Comparison of ENCODE assay signal across 1 mouse cellular context in the genomic region with DNA sequence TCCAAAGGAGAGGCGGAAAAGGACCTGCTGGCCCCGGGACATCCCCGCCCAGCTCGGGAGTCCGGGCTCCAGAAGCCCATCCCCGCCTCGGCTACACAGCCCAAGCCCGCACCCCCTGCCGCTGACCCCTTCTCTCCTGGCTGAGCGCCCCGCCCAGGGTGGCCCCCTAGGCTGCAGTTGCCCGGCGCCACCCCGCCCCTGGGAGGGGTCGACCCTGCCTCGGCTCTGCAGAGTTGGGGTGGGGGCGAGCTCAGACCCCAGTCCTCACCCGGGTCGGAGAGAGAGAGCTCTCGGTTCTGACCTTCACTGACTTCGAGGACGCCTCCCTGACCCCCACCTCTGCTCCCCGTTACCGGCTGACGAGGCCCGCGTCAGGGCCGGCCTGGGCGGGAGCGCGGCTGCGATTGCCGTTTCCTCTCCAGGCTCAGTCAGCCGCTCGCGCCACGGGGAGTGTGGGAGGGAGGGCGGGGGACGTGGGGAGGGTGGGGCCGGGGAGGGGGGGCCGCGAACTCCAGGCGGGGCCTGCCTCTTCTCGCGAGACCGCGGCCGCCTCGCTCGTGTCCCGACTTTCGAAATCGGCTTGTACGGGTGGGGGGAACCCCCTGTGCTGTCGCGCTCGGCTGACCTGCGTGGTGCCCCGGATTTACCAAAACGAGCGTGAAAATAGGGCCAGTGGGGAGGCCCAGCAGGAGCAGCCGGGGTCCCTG.
TF ChIP-seq lines count a peak whose summit lies in the region.

Gene Ggnbp2 (minus strand): TSS at position 481 of the 707 bp plus-strand sequence.

TF ChIP-seq in MEL, 35 proteins besides CTCF, POLR2A, EP300 and RAD21 (continued from another document):
- peak; percentile 95 for TF ChIP-seq ZMIZ1 (IDR thresholded peaks at IDR 0.05; ENCODE audit: low read depth, low read length)
- no peak; the same call in 1 of the 2 replicates for TF ChIP-seq TCF12 (IDR thresholded peaks at IDR 0.05; ENCODE audit: low read depth, low read length)
- peak; percentile 90 for TF ChIP-seq MXI1 (IDR thresholded peaks at IDR 0.05; ENCODE audit: low read depth, low read length)
- TF ChIP-seq CHD2 (IDR thresholded peaks at IDR 0.05; ENCODE audit: low read length), result peak; percentile 92
- peak; percentile 46 for TF ChIP-seq ELF1 (IDR thresholded peaks at IDR 0.05; ENCODE audit: low read depth, low read length)
- 0 out of 2 replicates have a peak, but pooled peaks have one; percentile 20 for TF ChIP-seq UBTF (IDR thresholded peaks at IDR 0.05; ENCODE audit: borderline replicate concordance, insufficient read depth, low read depth, low read length)
- TF ChIP-seq TBP (IDR thresholded peaks at IDR 0.05; ENCODE audit: low read depth, low read length), result no peak; the same call in 1 of the 2 replicates
